Mouse (Mus musculus) CD4-positive helper T cell, adult 2 months (primary cell): ENCODE measurements around the gene Gm20518.
A peak's percentile ranks its signal among the peaks of the same experiment; 100 is the strongest.

Experiments
- DNase-seq: peaks from one replicate; pipeline ENCODE4 v3.0.0-alpha.2; 2012; ENCODE audit warnings: low read depth, missing footprints, low spot score

Gm20518 gene

GRCm38 (mm10) chr16:17807192-17808009 lies 84.1 kb downstream of the Gm20518 start:
- DNase-seq = peak; percentile 90

DNA sequence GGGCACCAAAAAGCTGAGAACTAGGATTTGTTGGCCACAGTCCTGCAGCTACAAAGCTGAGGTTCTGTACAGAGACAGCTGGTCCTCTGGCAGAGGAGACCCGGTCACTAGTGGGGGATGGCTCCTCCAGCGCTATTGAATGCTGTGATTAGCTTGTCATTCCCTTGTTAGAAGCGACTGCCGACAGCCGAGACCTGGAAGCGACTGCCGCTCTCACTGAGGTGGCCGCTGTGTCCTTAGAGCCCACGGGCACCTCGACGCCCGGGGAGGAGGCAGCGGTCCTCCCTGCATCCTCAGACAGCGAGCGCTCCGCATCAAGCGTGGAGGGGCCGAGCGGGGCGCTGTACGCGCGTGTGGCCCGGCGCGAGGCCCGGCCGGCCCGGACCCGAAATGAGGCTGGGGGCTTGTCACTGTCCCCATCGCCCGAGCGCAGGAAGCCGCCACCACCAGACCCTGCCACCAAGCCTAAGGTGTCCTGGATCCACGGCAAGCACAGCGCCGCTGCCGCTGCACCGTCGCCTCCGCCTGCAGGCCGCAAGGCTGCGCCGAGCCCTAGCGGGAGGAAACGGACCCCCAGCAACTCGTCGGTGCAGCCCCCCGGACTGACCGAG lies 84.8 kb downstream of the Gm20518 start:
- no peak for DNase-seq

DNA sequence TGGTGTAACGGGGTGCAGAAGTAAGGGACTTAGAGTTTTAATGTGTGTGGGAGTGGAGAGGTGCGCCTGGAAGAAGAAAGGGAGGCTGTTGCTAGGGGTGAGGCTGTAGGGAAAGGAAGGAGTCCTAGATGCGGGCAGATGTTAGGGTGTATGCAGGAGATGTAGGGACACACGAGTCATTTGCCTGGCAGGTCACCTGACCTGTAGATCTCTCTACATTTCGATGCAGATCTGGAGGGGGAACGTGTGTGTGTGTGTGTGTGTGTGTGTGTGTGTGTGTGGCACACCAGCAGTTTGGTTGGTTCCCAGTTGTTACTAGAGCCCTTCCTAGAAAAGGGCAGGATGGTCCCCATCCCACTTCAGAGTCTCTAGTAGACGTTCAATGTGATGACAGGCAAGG lies 86.5 kb downstream of the Gm20518 start:
- no peak for DNase-seq

GRCm38 (mm10) chr16:17804449-17804912 lies 87.0 kb downstream of the Gm20518 start:
- peak; percentile 60 for DNase-seq

GRCm38 (mm10) chr16:17803675-17804448 lies 87.6 kb downstream of the Gm20518 start:
- no peak for DNase-seq

- DNase-seq = no peak
These were observed 88.4 kb downstream of the Gm20518 start for GRCm38 (mm10) chr16:17802839-17803674.

GRCm38 (mm10) chr16:17802456-17802838 lies 89.0 kb downstream of the Gm20518 start:
- no peak for DNase-seq

DNA sequence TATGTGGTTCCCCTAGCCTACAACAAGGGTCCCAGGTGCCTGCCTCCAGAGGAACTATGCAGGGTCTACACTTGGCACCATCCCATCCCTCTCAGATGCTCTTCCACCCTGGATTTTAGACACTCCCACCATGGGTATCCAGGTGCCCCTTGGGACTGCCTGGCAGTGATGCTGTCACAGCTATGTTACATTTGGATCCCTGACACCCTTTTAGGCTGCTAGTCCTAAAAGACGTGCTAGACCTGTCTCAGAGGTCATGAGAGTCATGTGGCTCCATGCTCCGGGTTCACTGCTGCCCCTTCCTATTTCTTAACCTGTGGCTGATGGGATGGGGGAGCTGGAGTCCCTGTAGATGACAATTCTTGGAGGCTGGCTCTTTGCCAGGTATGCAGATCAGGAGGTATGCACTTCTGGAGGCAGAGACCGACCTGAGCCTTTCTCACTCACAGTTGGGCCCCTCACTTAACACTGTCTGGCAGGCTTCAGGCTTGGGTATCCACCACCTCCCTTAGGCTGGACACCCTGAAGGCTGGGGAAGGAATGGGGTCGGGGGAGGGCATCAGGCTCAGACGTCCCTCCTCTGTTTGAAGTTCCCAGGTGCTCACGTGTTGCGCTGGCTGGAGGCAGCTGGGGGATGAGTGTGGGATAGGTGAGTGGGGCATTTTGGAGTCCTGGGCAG lies 89.6 kb downstream of the Gm20518 start:
- DNase-seq = no peak

DNA sequence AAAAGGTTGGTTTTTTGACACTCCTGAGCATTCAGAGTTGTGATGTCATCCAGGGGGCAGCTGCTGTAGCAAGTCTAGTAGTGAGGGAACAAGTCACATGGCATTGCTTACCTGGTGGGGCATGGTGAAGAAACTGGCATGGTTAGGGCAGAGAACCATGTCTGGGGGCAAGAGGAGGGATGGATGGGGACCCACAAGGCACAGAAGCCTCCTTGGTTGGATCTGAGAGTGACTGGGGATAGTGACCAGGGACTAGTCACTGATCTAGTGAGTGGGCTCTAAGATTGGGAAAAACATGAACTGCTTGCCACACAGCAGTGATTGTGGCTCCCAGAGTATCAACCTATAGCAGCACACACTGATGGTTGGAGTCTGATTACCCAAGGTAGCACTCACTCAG lies 91.9 kb downstream of the Gm20518 start:
- DNase-seq = no peak

GRCm38 (mm10) chr16:17798321-17799180 lies 92.9 kb downstream of the Gm20518 start:
- no peak for DNase-seq

DNA sequence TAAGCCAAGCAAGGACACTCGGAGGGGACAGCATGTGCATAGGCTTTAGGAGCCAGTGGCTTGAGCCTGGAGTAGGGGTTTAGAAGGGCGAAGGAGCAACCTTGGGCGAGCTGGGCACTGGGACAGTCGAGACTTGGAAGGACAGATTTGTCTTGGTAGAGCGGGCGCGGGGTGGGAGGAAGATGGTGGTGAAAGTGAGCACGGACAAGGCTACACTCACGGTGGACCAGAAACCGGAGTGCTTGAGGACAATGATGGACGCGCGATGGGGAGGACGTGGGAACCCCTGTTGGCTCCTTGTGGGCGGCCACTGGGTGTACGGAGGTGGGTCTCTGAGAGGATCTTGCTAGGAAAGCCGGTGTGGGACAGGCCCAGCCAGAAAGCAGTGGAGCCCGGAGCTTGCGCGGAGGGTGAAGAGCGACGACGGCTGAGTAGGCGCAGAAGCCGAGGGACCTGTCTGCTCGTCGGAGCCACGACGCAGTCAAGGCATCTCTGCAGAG lies 93.6 kb downstream of the Gm20518 start:
- DNase-seq = no peak

- no peak for DNase-seq
These were observed 94.3 kb downstream of the Gm20518 start, which contains the start of gene Scarf2 for GRCm38 (mm10) chr16:17796971-17797811. Scarf2 (plus strand) TSS chr16:17797282.

DNA sequence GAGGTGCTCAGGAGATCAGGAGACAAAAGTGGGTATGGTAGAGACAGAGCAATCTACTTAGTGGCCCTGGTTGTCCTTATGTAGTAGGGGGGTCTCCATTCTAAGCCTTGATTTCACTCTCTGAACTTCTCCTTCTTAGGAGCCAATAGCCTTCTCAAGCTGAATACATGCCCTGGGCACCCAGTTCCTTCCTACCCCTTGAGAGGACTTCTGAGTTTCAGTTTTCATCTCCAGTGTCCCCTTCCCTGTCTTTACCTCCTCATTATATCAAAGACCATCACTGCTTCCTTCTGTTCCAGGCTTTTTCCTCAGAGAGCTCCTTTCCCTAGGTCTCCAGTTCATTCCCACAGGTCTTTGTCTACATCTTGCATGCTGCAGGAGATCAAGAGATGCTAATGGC lies 95.0 kb downstream of the Gm20518 start:
- no peak for DNase-seq

- DNase-seq = no peak
These were observed 95.8 kb downstream of the Gm20518 start for GRCm38 (mm10) chr16:17795643-17796042.

DNA sequence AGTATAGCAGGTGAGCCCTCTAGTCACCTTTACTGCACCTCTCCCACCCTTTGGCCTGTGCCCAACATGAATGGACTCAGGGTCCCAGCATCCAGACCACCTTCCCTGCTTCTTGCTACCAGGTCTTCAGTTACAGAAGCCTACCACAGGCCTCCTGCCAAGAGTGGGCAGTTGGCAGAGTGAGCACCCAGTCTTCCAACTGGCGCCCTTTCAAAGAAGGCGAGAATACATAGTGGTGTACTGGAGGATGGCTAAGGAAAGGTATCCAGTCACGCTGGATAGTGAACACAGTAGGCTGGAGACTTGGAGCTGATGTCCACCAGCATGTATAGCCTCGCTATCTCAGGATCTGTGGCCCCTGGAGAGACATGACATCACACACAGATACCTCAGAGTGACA lies 97.4 kb downstream of the Gm20518 start:
- no peak for DNase-seq

- no peak for DNase-seq
These were observed 98.7 kb downstream of the Gm20518 start for GRCm38 (mm10) chr16:17792728-17793127.

GRCm38 (mm10) chr16:17785337-17785736 lies 106.1 kb downstream of the Gm20518 start:
- DNase-seq = no peak
